Mouse (Mus musculus) liver, embryonic 12.5 days (tissue): ENCODE results near the gene Wasf2. TPM values are rescaled to one million over a fixed set of nuclear protein-coding genes. Genes with fewer than 3 reads are reported as not detected.

ENCODE experiments used
- ATAC-seq: fragments of 200-750 bp; cut with Nextera tagmentation; 2 replicates; pipeline ENCODE4 v1.8.0; 2017; ENCODE audit warnings: moderate number of reproducible peaks, mild to moderate bottlenecking, moderate library complexity
- H3K27ac ChIP-seq: fragments of 300-500 bp; sonication (generic); 2 replicates; pipeline ENCODE4 v1.5.1; 2016; ENCODE audit warnings: mild to moderate bottlenecking
- H3K27me3 ChIP-seq: fragments of 300-500 bp; sonication (generic); replicated peaks from 2 replicates; pipeline ENCODE4 v1.6.1; 2016; ENCODE audit warnings: mild to moderate bottlenecking, moderate library complexity
- H3K36me3 ChIP-seq: fragments of 300-500 bp; sonication (generic); 2 replicates; pipeline ENCODE4 v1.6.1; 2016; ENCODE audit warnings: mild to moderate bottlenecking, moderate library complexity
- H3K4me1 ChIP-seq: fragments of 300-500 bp; sonication (generic); 2 replicates; pipeline ENCODE4 v1.6.1; 2016
- H3K4me2 ChIP-seq: fragments of 300-500 bp; sonication (generic); 2 replicates; pipeline ENCODE4 v1.6.1; 2016; ENCODE audit warnings: mild to moderate bottlenecking, moderate library complexity
- H3K4me3 ChIP-seq: fragments of 300-500 bp; sonication (generic); 2 replicates; pipeline ENCODE4 v1.5.1; 2016; ENCODE audit warnings: mild to moderate bottlenecking, moderate library complexity
- H3K9ac ChIP-seq: fragments of 300-500 bp; sonication (generic); 2 replicates; pipeline ENCODE4 v1.6.1; 2016; ENCODE audit warnings: mild to moderate bottlenecking, moderate library complexity
- H3K9me3 ChIP-seq: fragments of 300-500 bp; sonication (generic); replicated peaks from 2 replicates; pipeline ENCODE4 v1.6.1; 2016; ENCODE audit warnings: mild to moderate bottlenecking, moderate library complexity
- WGBS: fragments of 180-500 bp; shearing (Covaris S2); methylation state at CpG from one replicate; pipeline ENCODE4 v1.1.7; 2016; ENCODE audit not compliant: insufficient replicate concordance; 5-methylcytosine and 5-hydroxymethylcytosine counted together
- polyA plus RNA-seq: library from polyadenylated mRNA; unstranded; fragments of >200 nt; fragmentation: Nextera tagmentation; extraction: Ambion mirVana; gene quantifications from 2 replicates; pipeline ENCODE4 v1.2.1, GENCODE M21; 2016

Wasf2 gene
- polyA plus RNA-seq, 1 experiment from 2014 or later: 35.9 TPM

GRCm38 (mm10) chr4:133197801-133198286, 67.5 kb downstream of the Wasf2 start:
- Histone ChIP-seq H3K4me2 (no peak overlapping the region), H3K27ac (no peak overlapping the region), H3K36me3 (peaks cover 50% of the 10 kb centered on the region), H3K4me1 (peaks cover 42% of the 10 kb centered on the region), H3K4me3 (no peak overlapping the region), H3K9me3 (no peaks in the 10 kb centered on the region), H3K9ac (no peak overlapping the region), H3K27me3 (no peaks in the 10 kb centered on the region)
- ATAC-seq: no peak
- WGBS: 77% methylated on average over 13 of the region's 13 CpGs

DNA sequence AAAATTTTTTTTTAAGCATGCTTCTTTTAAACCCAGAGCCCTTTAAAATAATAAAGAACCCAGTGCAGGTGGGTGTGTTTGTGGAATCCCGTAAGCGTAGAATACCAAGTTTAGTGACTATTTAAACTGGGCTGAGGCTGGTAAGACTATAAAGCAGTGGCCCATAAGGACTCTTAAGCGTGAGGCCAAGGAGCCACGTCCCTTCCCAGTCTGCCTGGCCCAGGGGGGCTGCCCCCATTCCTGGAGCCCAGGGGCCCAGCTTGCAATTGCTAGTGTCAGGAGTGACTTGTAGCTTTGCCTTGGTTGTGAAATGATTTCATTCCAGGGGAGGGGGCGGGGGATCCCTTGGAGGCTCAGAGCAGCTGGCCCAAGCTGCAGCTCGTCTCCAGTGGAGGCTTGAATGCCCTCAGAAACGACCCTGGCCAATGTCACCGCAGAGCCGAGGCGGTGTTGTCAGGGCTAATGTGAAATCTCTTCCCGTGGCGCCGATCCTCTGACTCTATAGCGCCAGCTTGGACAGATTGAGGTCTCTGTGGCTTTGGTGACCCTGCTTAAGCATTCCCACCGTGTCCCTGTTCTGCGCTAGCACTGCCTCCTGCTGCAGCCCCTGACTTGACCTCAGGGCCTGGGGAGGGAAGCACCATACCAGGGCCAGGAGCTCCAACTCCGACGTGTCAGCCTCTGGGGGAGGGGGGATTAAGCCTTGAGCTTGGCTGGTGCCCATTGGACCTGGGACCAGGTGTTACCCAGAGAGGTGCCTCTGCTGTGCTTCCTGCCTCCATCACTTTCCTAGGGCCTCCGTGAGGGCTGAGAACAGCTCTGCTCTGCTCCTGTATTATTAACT, 68.3 kb downstream of the Wasf2 start:
- Histone ChIP-seq H3K4me1 (peaks cover 42% of the 10 kb centered on the region), H3K36me3 (peaks cover 43% of the 10 kb centered on the region), H3K27me3 (no peaks in the 10 kb centered on the region), H3K4me3 (no peak overlapping the region), H3K27ac (no peak overlapping the region), H3K4me2 (no peak overlapping the region), H3K9ac (no peak overlapping the region), H3K9me3 (no peaks in the 10 kb centered on the region)
- 67% methylated on average over 19 of the region's 19 CpGs for WGBS
- ATAC-seq: no peak

GRCm38 (mm10) chr4:133199743-133200142, 69.4 kb downstream of the Wasf2 start:
- no peak overlapping the region for H3K9ac ChIP-seq
- H3K4me1 ChIP-seq: peaks cover 47% of the 10 kb centered on the region
- no peak for ATAC-seq
- H3K27ac ChIP-seq: no peak overlapping the region
- no peak overlapping the region for H3K4me2 ChIP-seq
- peaks cover 5% of the 10 kb centered on the region; the same call in 1 of the 2 replicates for H3K27me3 ChIP-seq
- H3K4me3 ChIP-seq: no peak overlapping the region
- no peaks in the 10 kb centered on the region for H3K9me3 ChIP-seq
- H3K36me3 ChIP-seq: peaks cover 31% of the 10 kb centered on the region
- WGBS: 84% methylated on average over 6 of the region's 6 CpGs

DNA sequence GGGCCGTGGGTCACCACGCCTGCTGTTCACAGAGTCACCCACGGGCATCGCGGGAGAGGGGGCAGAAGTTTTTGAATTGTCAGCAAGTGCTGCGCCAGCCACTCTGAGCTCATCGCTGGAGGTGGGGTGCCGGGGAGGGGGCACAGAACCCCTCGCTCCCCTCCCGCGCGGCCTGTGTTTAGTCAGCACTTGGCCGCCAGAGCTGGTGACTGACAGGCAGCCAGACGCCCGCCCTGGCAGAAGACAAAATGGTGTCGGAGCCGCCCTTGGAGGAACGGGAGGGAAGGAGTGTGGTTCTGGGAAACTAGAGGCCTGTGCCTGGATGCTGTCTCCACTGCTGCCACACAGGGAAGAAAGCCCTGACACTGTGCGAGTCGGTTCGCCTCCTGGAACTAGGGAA, 70.0 kb downstream of the Wasf2 start:
- WGBS: 69% methylated on average over 21 of the region's 21 CpGs
- peaks cover 10% of the 10 kb centered on the region; the same call in 1 of the 2 replicates for H3K27me3 ChIP-seq
- H3K27ac ChIP-seq: no peak overlapping the region
- no peak overlapping the region for H3K4me2 ChIP-seq
- H3K9me3 ChIP-seq: no peaks in the 10 kb centered on the region
- no peak overlapping the region for H3K9ac ChIP-seq
- H3K4me1 ChIP-seq: peaks cover 47% of the 10 kb centered on the region
- H3K36me3 ChIP-seq: peaks cover 26% of the 10 kb centered on the region
- no peak overlapping the region for H3K4me3 ChIP-seq
- ATAC-seq: no peak

GRCm38 (mm10) chr4:133201006-133201771, 70.9 kb downstream of the Wasf2 start:
- Histone ChIP-seq H3K4me1 (peaks cover 47% of the 10 kb centered on the region), H3K9me3 (no peaks in the 10 kb centered on the region), H3K36me3 (peaks cover 17% of the 10 kb centered on the region), H3K9ac (no peak overlapping the region), H3K4me2 (no peak overlapping the region), H3K4me3 (no peak overlapping the region), H3K27me3 (peaks cover 10% of the 10 kb centered on the region; the same call in 1 of the 2 replicates), H3K27ac (0 out of 2 replicates have a peak overlapping the region, but pooled peaks have one; percentile 2)
- 73% methylated on average over 8 of the region's 8 CpGs for WGBS
- 0 out of 2 replicates have a peak, but pooled peaks have one; percentile 6 for ATAC-seq

GRCm38 (mm10) chr4:133202254-133202653, 71.9 kb downstream of the Wasf2 start:
- H3K27ac ChIP-seq: no peak overlapping the region
- no peaks in the 10 kb centered on the region for H3K9me3 ChIP-seq
- H3K4me1 ChIP-seq: peaks cover 43% of the 10 kb centered on the region
- H3K4me2 ChIP-seq: no peak overlapping the region
- no peak overlapping the region for H3K4me3 ChIP-seq
- peaks cover 10% of the 10 kb centered on the region; the same call in 1 of the 2 replicates for H3K27me3 ChIP-seq
- no peak for ATAC-seq
- WGBS: 84% methylated on average over 3 of the region's 3 CpGs
- peaks cover 7% of the 10 kb centered on the region for H3K36me3 ChIP-seq
- H3K9ac ChIP-seq: no peak overlapping the region

- Histone ChIP-seq H3K36me3 (0 out of 2 replicates have a peak, but pooled peaks cover 3% of the 10 kb centered on the region), H3K4me1 (peaks cover 33% of the 10 kb centered on the region), H3K27me3 (peaks cover 18% of the 10 kb centered on the region), H3K9me3 (no peaks in the 10 kb centered on the region), H3K9ac (no peak overlapping the region), H3K4me3 (no peak overlapping the region), H3K4me2 (no peak overlapping the region), H3K27ac (no peak overlapping the region)
- no peak for ATAC-seq
- 36% methylated on average over 3 of the region's 3 CpGs for WGBS
Measured at GRCm38 (mm10) chr4:133203591-133203990, 73.3 kb downstream of the Wasf2 start.

DNA sequence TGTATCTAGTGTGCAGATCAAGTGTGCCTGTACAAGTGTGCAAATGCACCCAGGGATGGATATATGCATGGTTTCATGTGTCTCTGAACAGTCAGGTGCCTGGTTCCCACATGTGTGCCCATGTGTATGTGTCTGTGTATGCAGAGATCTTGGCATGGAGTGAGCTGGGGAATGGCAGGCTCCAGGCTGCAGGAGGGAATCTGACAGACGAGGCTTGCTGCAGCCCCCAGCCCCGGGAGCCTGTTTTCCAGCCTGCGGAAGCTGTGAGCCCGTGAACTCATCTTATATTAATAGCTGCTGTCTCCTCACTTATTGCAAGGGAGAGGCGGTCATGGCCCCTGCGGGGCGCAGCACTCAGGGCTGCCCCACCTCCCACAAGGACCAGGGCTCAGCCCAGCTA, 74.1 kb downstream of the Wasf2 start:
- no peak overlapping the region; the same call in 1 of the 2 replicates for H3K27ac ChIP-seq
- 52% methylated on average over 7 of the region's 7 CpGs for WGBS

DNA sequence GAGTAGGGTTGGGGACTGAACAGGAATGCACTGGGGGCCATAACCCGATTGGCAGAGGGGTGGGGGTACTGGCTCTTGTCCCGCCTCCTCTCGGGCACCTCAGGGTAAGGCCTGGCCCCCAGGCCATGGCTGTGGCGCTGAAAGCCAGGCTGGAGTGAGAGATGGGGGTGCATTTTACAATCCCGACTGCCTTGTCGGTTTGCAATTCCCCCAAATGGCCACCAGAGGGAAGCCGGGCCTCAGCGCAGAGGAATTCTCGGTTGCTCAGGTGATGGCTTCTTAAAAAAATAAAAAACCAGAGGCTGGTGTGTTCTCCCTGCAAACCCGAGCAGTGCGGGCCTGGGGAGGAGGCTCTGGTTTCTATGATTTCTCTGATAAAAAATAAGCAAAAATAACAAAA, 79.1 kb downstream of the Wasf2 start:
- Histone ChIP-seq H3K4me1 (peaks cover 22% of the 10 kb centered on the region), H3K36me3 (no peaks in the 10 kb centered on the region), H3K4me3 (no peak overlapping the region), H3K27me3 (peaks cover 73% of the 10 kb centered on the region), H3K27ac (no peak overlapping the region), H3K4me2 (no peak overlapping the region), H3K9me3 (no peaks in the 10 kb centered on the region), H3K9ac (no peak overlapping the region)
- ATAC-seq: no peak
- WGBS: 3% methylated on average over 11 of the region's 11 CpGs

More for the DNA sequence above, 74.1 kb downstream of the Wasf2 start:
- Histone ChIP-seq H3K9me3 (no peaks in the 10 kb centered on the region), H3K4me2 (no peak overlapping the region), H3K27me3 (peaks cover 26% of the 10 kb centered on the region), H3K9ac (no peak overlapping the region), H3K4me1 (peaks cover 28% of the 10 kb centered on the region), H3K4me3 (no peak overlapping the region), H3K36me3 (no peaks in the 10 kb centered on the region)
- no peak for ATAC-seq

DNA sequence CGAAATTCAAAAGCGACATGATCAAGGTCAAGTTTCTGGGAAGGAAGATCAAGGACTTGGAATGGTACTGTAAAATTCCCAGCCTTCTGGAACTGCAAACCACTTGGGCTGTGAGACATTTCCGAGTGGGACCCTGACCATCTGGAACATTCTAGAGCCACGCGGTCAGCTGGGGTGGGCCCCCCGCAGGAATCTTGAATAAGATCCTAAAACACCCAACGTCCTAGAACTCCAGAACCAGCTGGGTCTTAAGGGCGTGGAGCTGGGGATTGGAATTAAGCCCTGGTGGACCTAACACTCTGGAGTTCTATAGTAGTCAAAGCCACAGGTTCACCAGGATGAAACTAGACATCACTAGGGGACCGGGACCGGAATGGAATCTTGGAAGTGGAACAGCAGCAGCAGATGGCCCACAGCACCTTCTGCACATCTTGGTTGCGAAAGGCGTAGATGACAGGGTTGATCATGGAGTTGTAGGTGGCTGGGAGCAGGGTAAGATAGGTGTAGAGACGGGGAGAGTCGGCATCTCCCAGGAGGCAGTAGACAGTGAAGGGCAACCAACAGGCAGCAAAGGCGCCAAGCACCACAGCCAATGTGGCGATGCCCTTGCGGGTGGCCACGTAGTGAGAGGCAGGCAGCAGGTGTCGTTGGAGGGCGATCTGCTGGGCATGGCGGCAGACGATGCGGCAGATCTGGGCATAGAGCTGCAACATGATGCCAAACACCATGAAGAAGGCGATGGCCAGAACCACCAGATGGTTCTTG, 79.9 kb downstream of the Wasf2 start:
- Histone ChIP-seq H3K36me3 (no peaks in the 10 kb centered on the region), H3K27me3 (peaks cover 74% of the 10 kb centered on the region), H3K4me1 (peaks cover 19% of the 10 kb centered on the region), H3K9me3 (no peaks in the 10 kb centered on the region), H3K27ac (no peak overlapping the region), H3K4me3 (no peak overlapping the region), H3K4me2 (no peak overlapping the region), H3K9ac (no peak overlapping the region)
- ATAC-seq: no peak
- 84% methylated on average over 24 of the region's 24 CpGs for WGBS

GRCm38 (mm10) chr4:133210788-133211390, 80.6 kb downstream of the Wasf2 start:
- no peak overlapping the region for H3K27ac ChIP-seq
- no peaks in the 10 kb centered on the region for H3K36me3 ChIP-seq
- no peak for ATAC-seq
- H3K4me2 ChIP-seq: no peak overlapping the region
- no peak overlapping the region for H3K9ac ChIP-seq
- H3K9me3 ChIP-seq: no peaks in the 10 kb centered on the region
- peaks cover 19% of the 10 kb centered on the region for H3K4me1 ChIP-seq
- H3K27me3 ChIP-seq: peaks cover 80% of the 10 kb centered on the region
- no peak overlapping the region for H3K4me3 ChIP-seq
- WGBS: 81% methylated on average over 19 of the region's 19 CpGs
